Mouse (Mus musculus): ENCODE data around the gene Pdcd5. TPM values are rescaled to one million over a fixed set of nuclear protein-coding genes. Genes with fewer than 3 reads are reported as not detected.

The Pdcd5 gene
- polyA plus RNA-seq, 1 experiment from 2014 or later = 231 TPM

DNA sequence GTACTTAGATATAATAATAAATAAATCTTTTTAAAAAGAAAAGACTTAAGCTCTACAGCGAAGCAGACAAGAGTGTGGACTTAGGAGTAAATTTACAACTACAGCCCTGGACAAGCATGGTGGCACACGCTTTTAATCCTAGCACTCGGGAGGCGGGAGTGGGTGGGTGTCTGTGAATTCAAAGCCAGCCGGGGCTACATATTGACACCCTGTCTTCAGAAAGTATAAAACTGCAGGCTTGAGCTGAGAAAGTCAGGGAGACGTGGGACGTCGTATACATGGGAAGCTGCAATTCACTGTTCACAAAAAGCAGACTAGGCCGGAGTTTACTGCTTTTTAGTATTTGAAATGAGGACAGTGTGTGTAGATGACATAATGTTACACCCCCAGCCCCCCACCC lies 10.4 kb downstream of the Pdcd5 start:
- Histone ChIP-seq H3K9me3 (no peaks in the 10 kb centered on the region), H3K4me2 (no peak overlapping the region), H3K4me3 (no peak overlapping the region), H3K27ac (no peak overlapping the region), H3K4me1 (no peaks in the 10 kb centered on the region), H3K9ac (no peak overlapping the region), H3K27me3 (no peaks in the 10 kb centered on the region), H3K36me3 (peaks cover 56% of the 10 kb centered on the region)
- WGBS = 91% methylated on average over 9 of the region's 9 CpGs
- no peak for ATAC-seq (ENCODE audit: borderline replicate concordance, extremely low read depth, low FRiP score, low TSS enrichment)

DNA sequence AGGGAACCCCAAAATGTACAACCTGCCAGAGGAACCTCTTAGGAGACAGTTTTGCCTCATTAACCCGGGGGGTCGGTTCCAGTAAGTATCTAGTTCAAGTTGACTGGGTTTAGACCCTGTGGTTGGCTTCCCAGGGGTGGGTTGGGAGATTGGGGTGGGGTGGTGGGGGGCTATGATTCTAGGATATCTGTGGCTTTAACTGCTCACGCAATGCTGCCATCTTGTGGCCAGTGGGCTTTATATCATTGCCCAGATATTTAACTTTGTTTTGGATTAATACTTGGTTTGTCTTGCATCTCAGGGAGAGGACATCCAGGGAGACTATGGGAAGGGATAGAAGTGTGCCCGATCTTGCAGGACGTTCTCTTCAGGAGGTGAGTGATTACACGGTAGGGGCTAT lies 11.1 kb downstream of the Pdcd5 start:
- Histone ChIP-seq H3K27ac (no peak overlapping the region), H3K9me3 (no peaks in the 10 kb centered on the region), H3K4me3 (no peak overlapping the region), H3K27me3 (no peaks in the 10 kb centered on the region), H3K9ac (no peak overlapping the region), H3K36me3 (peaks cover 56% of the 10 kb centered on the region), H3K4me1 (no peaks in the 10 kb centered on the region), H3K4me2 (no peak overlapping the region)
- WGBS = 49% methylated on average over 6 of the region's 6 CpGs
- no peak for ATAC-seq (ENCODE audit: borderline replicate concordance, extremely low read depth, low FRiP score, low TSS enrichment)

DNA sequence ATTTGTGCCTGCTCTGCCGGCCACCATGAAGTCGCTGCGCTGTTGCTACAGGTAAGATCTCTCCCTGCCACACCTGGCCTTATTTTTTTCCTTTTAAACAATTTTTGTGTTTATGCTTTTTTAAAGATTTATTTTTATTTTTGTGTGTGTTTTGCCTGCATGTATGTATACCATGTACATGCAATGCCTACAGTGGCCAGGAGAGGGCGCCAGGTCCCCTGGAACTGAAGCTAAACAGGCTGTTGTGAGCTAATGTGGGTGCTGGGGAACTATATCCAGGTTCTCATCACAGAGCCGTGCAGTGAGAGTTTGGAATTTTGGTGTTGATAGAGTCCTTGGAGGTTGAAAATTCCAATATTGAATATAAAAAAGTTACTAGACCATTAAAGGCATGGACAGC lies 18.8 kb downstream of the Pdcd5 start:
- no peak for ATAC-seq (ENCODE audit: borderline replicate concordance, extremely low read depth, low FRiP score, low TSS enrichment)
- Histone ChIP-seq H3K9me3 (no peaks in the 10 kb centered on the region), H3K27ac (no peak overlapping the region), H3K4me3 (no peak overlapping the region), H3K4me1 (no peaks in the 10 kb centered on the region), H3K27me3 (no peaks in the 10 kb centered on the region), H3K4me2 (no peak overlapping the region), H3K36me3 (peaks cover 62% of the 10 kb centered on the region), H3K9ac (no peak overlapping the region)
- WGBS = 75% methylated on average over 5 of the region's 5 CpGs

DNA sequence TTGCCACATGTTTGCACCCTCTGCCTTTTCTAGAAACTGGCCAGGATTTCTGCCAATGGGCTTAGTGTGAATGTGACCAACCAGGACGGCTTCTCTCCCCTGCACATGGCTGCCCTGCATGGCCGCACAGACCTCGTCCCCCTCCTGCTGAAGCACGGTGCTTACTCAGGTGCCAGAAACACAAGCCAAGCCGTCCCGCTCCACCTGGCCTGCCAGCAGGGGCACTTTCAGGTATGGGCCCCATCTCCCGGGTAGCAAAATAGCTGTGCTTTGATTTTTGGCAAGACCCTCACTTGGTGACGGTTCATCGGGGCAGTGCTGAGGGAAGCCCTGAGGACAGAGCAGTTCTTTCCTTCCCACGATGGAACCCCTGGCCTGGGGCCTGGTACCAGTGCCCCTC lies 19.9 kb downstream of the Pdcd5 start:
- peaks cover 64% of the 10 kb centered on the region for H3K36me3 ChIP-seq
- no peak for ATAC-seq (ENCODE audit: borderline replicate concordance, extremely low read depth, low FRiP score, low TSS enrichment)
- no peak overlapping the region for H3K4me2 ChIP-seq
- WGBS = 88% methylated on average over 10 of the region's 10 CpGs
- H3K27me3 ChIP-seq = no peaks in the 10 kb centered on the region
- H3K9ac ChIP-seq = no peak overlapping the region
- no peaks in the 10 kb centered on the region for H3K9me3 ChIP-seq
- no peaks in the 10 kb centered on the region for H3K4me1 ChIP-seq
- H3K27ac ChIP-seq = no peak overlapping the region
- no peak overlapping the region for H3K4me3 ChIP-seq

DNA sequence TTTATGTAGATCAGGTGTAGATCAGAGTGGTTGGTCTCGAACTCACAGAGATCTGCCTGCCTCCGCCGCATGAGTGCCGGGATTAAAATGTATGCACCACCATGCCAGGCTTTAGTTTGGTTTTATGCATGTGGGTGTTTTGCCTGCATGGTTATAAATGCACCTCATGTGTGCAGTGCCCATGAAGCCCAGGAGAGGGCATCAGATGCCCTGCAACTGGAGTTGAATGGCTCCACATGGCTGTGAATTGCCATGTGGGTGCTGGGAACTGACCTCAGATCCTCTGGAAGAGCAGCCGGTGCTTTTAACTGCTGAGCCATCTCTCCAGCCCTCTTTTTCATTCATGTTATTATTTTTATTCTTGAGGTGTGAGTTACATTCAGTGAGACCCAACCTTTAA lies 21.3 kb downstream of the Pdcd5 start:
- Histone ChIP-seq H3K9me3 (no peaks in the 10 kb centered on the region), H3K27me3 (no peaks in the 10 kb centered on the region), H3K27ac (no peak overlapping the region), H3K4me1 (no peaks in the 10 kb centered on the region), H3K36me3 (peaks cover 60% of the 10 kb centered on the region), H3K9ac (no peak overlapping the region), H3K4me2 (no peak overlapping the region), H3K4me3 (no peak overlapping the region)
- WGBS = 96% methylated on average over 5 of the region's 5 CpGs
- no peak for ATAC-seq (ENCODE audit: borderline replicate concordance, extremely low read depth, low FRiP score, low TSS enrichment)

DNA sequence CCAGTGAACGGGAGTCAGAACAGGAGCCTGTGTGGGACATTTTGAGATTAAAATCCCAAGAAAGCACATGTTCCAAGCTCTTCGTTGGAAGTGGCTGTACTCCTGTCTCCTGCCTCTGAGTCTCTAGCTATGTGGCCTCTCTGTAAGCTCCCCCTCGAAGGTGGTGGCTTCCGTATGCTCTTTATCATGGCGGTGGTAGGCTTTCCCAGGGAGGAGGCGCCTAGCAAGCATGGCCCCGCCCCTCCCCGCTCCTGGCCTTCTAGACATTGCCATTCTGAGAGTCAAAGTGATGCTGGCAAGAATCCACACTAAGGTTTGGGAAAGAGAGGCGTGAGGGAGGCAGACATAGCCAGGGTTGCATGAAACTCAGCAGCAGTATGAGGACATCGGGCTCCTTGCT lies 24.7 kb downstream of the Pdcd5 start:
- H3K9ac ChIP-seq = no peak overlapping the region
- peaks cover 52% of the 10 kb centered on the region for H3K36me3 ChIP-seq
- H3K27me3 ChIP-seq = no peaks in the 10 kb centered on the region
- H3K9me3 ChIP-seq = no peaks in the 10 kb centered on the region
- H3K27ac ChIP-seq = no peak overlapping the region
- H3K4me1 ChIP-seq = no peaks in the 10 kb centered on the region
- no peak overlapping the region for H3K4me3 ChIP-seq
- WGBS = 86% methylated on average over 10 of the region's 10 CpGs
- ATAC-seq (ENCODE audit: borderline replicate concordance, extremely low read depth, low FRiP score, low TSS enrichment) = no peak
- H3K4me2 ChIP-seq = no peak overlapping the region

DNA sequence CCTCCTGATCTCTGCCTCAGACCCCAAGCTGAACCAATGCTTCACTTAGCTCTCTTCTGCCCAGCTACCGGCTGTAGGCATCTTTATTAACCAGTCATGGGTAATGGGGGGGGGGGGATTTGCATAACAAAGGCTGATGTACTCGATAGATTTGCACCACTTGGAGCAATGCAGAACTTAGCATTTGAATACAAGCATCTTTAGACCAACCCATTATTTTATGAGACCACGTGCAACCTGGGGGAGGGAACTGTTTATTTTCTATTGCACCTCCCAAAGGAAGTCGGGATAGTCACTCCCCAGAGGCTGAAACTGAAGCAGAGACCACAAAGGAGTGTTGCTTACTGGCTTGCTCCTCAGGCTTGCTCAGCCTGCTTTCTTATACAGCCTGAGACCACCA lies 29.8 kb downstream of the Pdcd5 start:
- no peak for ATAC-seq (ENCODE audit: borderline replicate concordance, extremely low read depth, low FRiP score, low TSS enrichment)
- WGBS = 72% methylated on average over 4 of the region's 4 CpGs
- no peaks in the 10 kb centered on the region for H3K9me3 ChIP-seq
- no peak overlapping the region for H3K27ac ChIP-seq
- H3K36me3 ChIP-seq = peaks cover 38% of the 10 kb centered on the region
- no peak overlapping the region for H3K4me2 ChIP-seq
- H3K9ac ChIP-seq = no peak overlapping the region
- no peak overlapping the region for H3K4me3 ChIP-seq
- H3K27me3 ChIP-seq = no peaks in the 10 kb centered on the region
- H3K4me1 ChIP-seq = no peaks in the 10 kb centered on the region

DNA sequence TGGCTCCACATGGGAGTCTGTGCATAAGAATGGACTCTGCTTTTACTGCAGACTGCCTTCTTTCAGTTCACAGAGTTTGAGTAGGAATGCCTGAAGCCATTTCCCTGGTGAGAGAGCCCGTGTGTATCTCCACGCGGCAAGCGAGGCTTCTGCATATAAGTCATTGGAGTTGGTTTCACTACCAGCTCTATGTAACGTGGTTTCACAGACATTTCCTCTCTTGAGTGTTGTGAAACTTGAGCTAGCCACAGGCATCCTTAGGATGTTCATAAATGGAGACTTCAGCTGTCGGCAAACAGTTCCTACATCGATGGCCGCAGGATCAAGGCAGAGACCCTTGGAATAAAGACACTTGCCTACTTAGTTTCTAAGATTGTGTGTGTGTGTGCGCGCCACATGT lies 38.1 kb downstream of the Pdcd5 start:
- H3K27ac ChIP-seq = no peak overlapping the region
- no peak for ATAC-seq (ENCODE audit: borderline replicate concordance, extremely low read depth, low FRiP score, low TSS enrichment)
- H3K9me3 ChIP-seq = no peaks in the 10 kb centered on the region
- peaks cover 56% of the 10 kb centered on the region for H3K36me3 ChIP-seq
- H3K4me2 ChIP-seq = no peak overlapping the region
- no peaks in the 10 kb centered on the region for H3K27me3 ChIP-seq
- 87% methylated on average over 10 of the region's 10 CpGs for WGBS
- no peak overlapping the region for H3K4me3 ChIP-seq
- H3K4me1 ChIP-seq = no peaks in the 10 kb centered on the region
- H3K9ac ChIP-seq = no peak overlapping the region

DNA sequence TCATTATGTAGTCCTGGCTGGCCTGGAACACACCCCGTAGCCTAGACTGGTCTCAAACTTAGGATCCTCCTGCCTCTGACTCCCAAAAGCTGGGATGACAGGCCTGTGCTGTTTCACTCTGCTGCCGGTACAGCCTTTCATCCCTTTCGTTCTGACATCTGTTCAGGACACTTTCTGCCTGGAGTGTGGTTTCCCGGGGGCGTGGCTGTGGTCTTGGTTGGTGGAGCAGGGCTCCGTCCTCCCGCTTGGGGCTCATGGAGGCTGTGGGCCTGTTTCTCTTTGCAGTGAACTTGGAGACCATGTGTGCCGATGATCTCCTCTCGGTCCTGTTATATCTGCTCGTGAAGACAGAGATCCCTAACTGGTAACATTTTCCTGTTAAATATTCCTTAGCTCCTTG lies 40.5 kb downstream of the Pdcd5 start:
- no peak overlapping the region for H3K9ac ChIP-seq
- H3K9me3 ChIP-seq = no peaks in the 10 kb centered on the region
- H3K27me3 ChIP-seq = no peaks in the 10 kb centered on the region
- no peak overlapping the region for H3K4me2 ChIP-seq
- ATAC-seq (ENCODE audit: borderline replicate concordance, extremely low read depth, low FRiP score, low TSS enrichment) = no peak
- peaks cover 58% of the 10 kb centered on the region for H3K36me3 ChIP-seq
- H3K4me1 ChIP-seq = no peaks in the 10 kb centered on the region
- no peak overlapping the region for H3K27ac ChIP-seq
- H3K4me3 ChIP-seq = no peak overlapping the region
- 88% methylated on average over 10 of the region's 10 CpGs for WGBS

DNA sequence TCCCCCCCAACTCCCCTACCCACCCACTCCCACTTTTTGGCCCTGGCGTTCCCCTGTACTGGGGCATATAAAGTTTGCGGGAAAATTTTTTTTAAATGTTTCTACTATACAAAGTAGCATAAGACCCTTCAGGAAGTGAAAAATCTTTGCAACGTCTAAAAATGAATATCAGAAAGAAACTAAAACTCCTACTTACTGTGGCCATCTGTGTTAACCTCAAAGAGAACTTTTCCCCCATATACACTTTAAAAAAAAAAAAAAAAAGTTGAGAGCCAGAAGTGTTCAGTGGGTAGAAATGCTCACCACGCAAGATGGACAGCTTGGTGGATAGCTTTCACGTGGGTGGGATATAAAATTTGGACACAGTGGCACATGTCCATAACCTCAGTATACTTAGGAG lies 44.6 kb downstream of the Pdcd5 start:
- Histone ChIP-seq H3K27me3 (no peaks in the 10 kb centered on the region), H3K9me3 (no peaks in the 10 kb centered on the region), H3K9ac (no peak overlapping the region), H3K4me1 (no peaks in the 10 kb centered on the region), H3K4me3 (no peak overlapping the region), H3K36me3 (peaks cover 25% of the 10 kb centered on the region), H3K4me2 (no peak overlapping the region), H3K27ac (no peak overlapping the region)
- WGBS = 94% methylated on average over 5 of the region's 5 CpGs
- ATAC-seq (ENCODE audit: borderline replicate concordance, extremely low read depth, low FRiP score, low TSS enrichment) = no peak

DNA sequence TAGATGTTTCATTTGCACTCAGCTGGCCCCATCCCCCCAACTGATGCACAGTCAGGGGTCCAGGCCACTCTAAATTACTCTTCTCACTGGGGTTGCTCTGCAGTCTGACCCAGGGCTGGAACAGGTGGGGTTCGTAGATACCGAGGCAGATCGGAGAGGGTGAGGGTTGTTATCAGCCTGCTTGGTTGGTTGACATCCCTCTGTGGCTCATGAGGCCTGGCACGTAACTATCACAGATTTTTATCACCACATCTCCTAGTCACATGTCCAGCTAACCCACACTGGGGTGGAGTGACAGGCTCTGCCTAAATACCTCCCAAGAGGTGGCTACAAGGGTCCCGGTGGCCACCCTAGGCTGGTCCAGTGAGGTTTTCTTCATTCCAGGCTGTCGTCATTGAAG lies 46.2 kb downstream of the Pdcd5 start:
- Histone ChIP-seq H3K27ac (no peak overlapping the region), H3K4me3 (no peak overlapping the region), H3K36me3 (peaks cover 15% of the 10 kb centered on the region), H3K4me1 (no peaks in the 10 kb centered on the region), H3K9ac (no peak overlapping the region), H3K9me3 (no peaks in the 10 kb centered on the region), H3K27me3 (no peaks in the 10 kb centered on the region), H3K4me2 (no peak overlapping the region)
- WGBS = 83% methylated on average over 6 of the region's 6 CpGs
- no peak for ATAC-seq (ENCODE audit: borderline replicate concordance, extremely low read depth, low FRiP score, low TSS enrichment)

DNA sequence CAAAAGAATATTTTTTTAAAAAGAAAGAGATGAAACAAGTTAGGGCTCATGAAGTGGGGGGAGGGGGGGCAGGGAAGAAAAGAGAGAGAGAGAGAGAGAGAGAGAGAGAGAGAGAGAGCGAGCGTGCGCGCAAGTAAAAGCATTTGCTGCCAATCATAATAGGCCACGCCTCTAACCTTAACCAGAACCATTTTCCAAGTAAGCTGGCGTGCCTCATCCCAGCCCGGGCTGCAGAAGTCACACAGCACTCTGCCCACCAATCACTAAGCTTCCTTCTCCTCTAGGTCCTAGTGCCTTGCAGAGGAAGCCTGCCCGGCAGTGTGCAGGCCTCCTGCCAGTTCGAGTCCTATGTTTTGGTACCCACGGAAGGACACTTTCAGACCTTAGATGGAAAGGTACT lies 47.3 kb downstream of the Pdcd5 start:
- no peak for ATAC-seq (ENCODE audit: borderline replicate concordance, extremely low read depth, low FRiP score, low TSS enrichment)
- Histone ChIP-seq H3K4me1 (no peaks in the 10 kb centered on the region), H3K27ac (no peak overlapping the region), H3K4me2 (no peak overlapping the region), H3K36me3 (peaks cover 21% of the 10 kb centered on the region), H3K9me3 (no peaks in the 10 kb centered on the region), H3K4me3 (no peak overlapping the region), H3K9ac (no peak overlapping the region), H3K27me3 (no peaks in the 10 kb centered on the region)
- WGBS = 87% methylated on average over 10 of the region's 10 CpGs

DNA sequence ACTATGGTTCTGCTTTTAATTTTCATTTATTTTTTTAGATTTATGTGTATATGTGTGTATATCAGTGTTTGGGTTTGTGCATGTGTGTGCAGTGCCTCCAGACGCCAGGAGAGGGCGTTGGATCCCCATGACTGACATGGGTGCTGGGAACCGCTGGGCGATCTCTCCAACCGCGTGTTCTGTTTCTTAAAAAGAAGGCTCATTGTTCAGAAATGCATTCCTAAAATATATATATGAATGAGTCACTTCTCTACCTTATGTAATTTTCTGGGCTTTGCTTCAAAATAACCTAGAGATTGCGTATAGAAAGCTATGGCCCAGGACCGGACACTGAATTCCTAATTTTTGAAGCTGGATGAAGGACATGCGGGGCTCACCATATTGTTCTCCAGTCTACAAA lies 47.8 kb downstream of the Pdcd5 start:
- no peak overlapping the region for H3K27ac ChIP-seq
- ATAC-seq (ENCODE audit: borderline replicate concordance, extremely low read depth, low FRiP score, low TSS enrichment) = no peak
- H3K9me3 ChIP-seq = no peaks in the 10 kb centered on the region
- 88% methylated on average over 9 of the region's 9 CpGs for WGBS
- no peaks in the 10 kb centered on the region for H3K27me3 ChIP-seq
- peaks cover 23% of the 10 kb centered on the region for H3K36me3 ChIP-seq
- H3K4me2 ChIP-seq = no peak overlapping the region
- H3K9ac ChIP-seq = no peak overlapping the region
- H3K4me1 ChIP-seq = no peaks in the 10 kb centered on the region
- H3K4me3 ChIP-seq = no peak overlapping the region

Data from lung, embryonic 15.5 days (tissue).